Mouse (Mus musculus) lung, adult 2 months (tissue): ENCODE measurements around the gene Mob3b. TPM values are rescaled to one million over a fixed set of nuclear protein-coding genes. Genes with fewer than 3 reads are reported as not detected.
A peak's percentile ranks its signal among the peaks of the same experiment; 100 is the strongest.

Source experiments
- DNase-seq: peaks from one replicate; pipeline ENCODE4 v3.0.0; 2022
- H3K4me1 ChIP-seq: fragments of 200-500 bp; 2 replicates; pipeline ENCODE4 v1.6.1; 2011; ENCODE audit warnings: low read length; ENCODE audit not compliant: control insufficient read depth, insufficient read depth
- H3K4me3 ChIP-seq: fragments of 200-500 bp; replicated peaks from 2 replicates; pipeline ENCODE3; 2011; ENCODE audit warnings: low read depth, mild to moderate bottlenecking, control low read depth, low read length; ENCODE audit errors: extremely low read depth
- CTCF ChIP-seq: fragments of 200-500 bp; IDR thresholded peaks from 2 replicates; pipeline ENCODE4 v1.5.1; 2011; ENCODE audit warnings: mild to moderate bottlenecking, low read length, control low read depth; ENCODE audit not compliant: insufficient read depth
- POLR2A ChIP-seq: fragments of 200-500 bp; IDR thresholded peaks from 2 replicates; pipeline ENCODE4 v1.6.1; 2011; ENCODE audit warnings: low read depth, mild to moderate bottlenecking, control low read depth, low read length, borderline replicate concordance; ENCODE audit errors: extremely low read depth
- WGBS: fragments of 180-500 bp; shearing (Covaris S2); methylation state at CpG from one replicate; pipeline ENCODE4 v1.1.7; 2018; 5-methylcytosine and 5-hydroxymethylcytosine counted together
- polyA plus RNA-seq: library from polyadenylated mRNA; depleted of rRNA; stranded (reverse); fragments of >200 nt; gene quantifications from 2 replicates; pipeline ENCODE4 v1.2.3, GENCODE M21; 2012; rRNA removed

The Mob3b gene
- 8.4 and 10.4 TPM in 2 replicates for polyA plus RNA-seq

GRCm38 (mm10) chr4:35156751-35157611 is at the start of gene Mob3b:
Mob3b (minus strand) TSS chr4:35157484.
- peak; percentile 89 for DNase-seq
- TF ChIP-seq CTCF, result peak; percentile 79
- TF ChIP-seq POLR2A, result peak; percentile 29; the same call in 1 of the 2 replicates
- WGBS, result under 1% methylated on average over 50 of the region's 50 CpGs
- no peaks in the 10 kb centered on the region for H3K4me1 ChIP-seq
- H3K4me3 ChIP-seq, result peak within 1 kb of the TSS; percentile 81

- 52% methylated on average over 7 of the region's 7 CpGs for WGBS
- TF ChIP-seq CTCF (no peak), POLR2A (no peak)
- no peaks in the 10 kb centered on the region; the same call in 1 of the 2 replicates for H3K4me1 ChIP-seq
- DNase-seq, result no peak
- H3K4me3 ChIP-seq, result no peak overlapping the region
Measured at GRCm38 (mm10) chr4:35204659-35205058, 47.4 kb upstream of the Mob3b start.

GRCm38 (mm10) chr4:35203724-35204123 is 46.4 kb upstream of the Mob3b start:
- WGBS, result 95% methylated on average over 2 of the region's 2 CpGs
- TF ChIP-seq POLR2A, result no peak
- no peak for TF ChIP-seq CTCF
- no peak overlapping the region for H3K4me3 ChIP-seq
- DNase-seq, result no peak
- H3K4me1 ChIP-seq, result no peaks in the 10 kb centered on the region; the same call in 1 of the 2 replicates

GRCm38 (mm10) chr4:35201700-35202099 is 44.4 kb upstream of the Mob3b start:
- H3K4me1 ChIP-seq, result no peaks in the 10 kb centered on the region; the same call in 1 of the 2 replicates
- DNase-seq, result no peak
- H3K4me3 ChIP-seq, result no peak overlapping the region
- WGBS, result 94% methylated on average over 5 of the region's 5 CpGs
- no peak for TF ChIP-seq CTCF
- TF ChIP-seq POLR2A, result no peak

- TF ChIP-seq POLR2A (no peak), CTCF (no peak)
- Histone ChIP-seq H3K4me3 (no peak overlapping the region), H3K4me1 (peaks cover 2% of the 10 kb centered on the region; the same call in 1 of the 2 replicates)
- no peak for DNase-seq
- WGBS, result 46% methylated on average over 7 of the region's 7 CpGs
Measured at GRCm38 (mm10) chr4:35192725-35193124, 35.4 kb upstream of the Mob3b start.

- Histone ChIP-seq H3K4me1 (peaks cover 2% of the 10 kb centered on the region; the same call in 1 of the 2 replicates), H3K4me3 (no peak overlapping the region)
- no peak for DNase-seq
- no peak for TF ChIP-seq CTCF
- TF ChIP-seq POLR2A, result no peak
- WGBS, result 68% methylated on average over 5 of the region's 5 CpGs
Measured at GRCm38 (mm10) chr4:35189794-35190193, 32.5 kb upstream of the Mob3b start.

GRCm38 (mm10) chr4:35187617-35188326 is 30.5 kb upstream of the Mob3b start:
- TF ChIP-seq POLR2A (no peak), CTCF (no peak)
- 88% methylated on average over 8 of the region's 8 CpGs for WGBS
- no peak for DNase-seq

GRCm38 (mm10) chr4:35177926-35178645 is 20.8 kb upstream of the Mob3b start:
- Histone ChIP-seq H3K4me3 (no peak overlapping the region), H3K4me1 (no peaks in the 10 kb centered on the region; the same call in 1 of the 2 replicates)
- no peak for DNase-seq
- no peak for TF ChIP-seq POLR2A
- no peak for TF ChIP-seq CTCF
- WGBS, result 72% methylated on average over 12 of the region's 12 CpGs

More at GRCm38 (mm10) chr4:35187617-35188326, 30.5 kb upstream of the Mob3b start:
- no peak overlapping the region for H3K4me3 ChIP-seq
- H3K4me1 ChIP-seq, result peaks cover 2% of the 10 kb centered on the region; the same call in 1 of the 2 replicates

GRCm38 (mm10) chr4:35175566-35175965 is 18.3 kb upstream of the Mob3b start:
- 74% methylated on average over 2 of the region's 2 CpGs for WGBS
- H3K4me3 ChIP-seq, result no peak overlapping the region
- TF ChIP-seq CTCF (no peak), POLR2A (no peak)
- no peak for DNase-seq
- no peaks in the 10 kb centered on the region; the same call in 1 of the 2 replicates for H3K4me1 ChIP-seq
